Mouse (Mus musculus) embryonic stem cell, embryonic (primary cell): ENCODE data around the gene Irak2.

Source experiments
- CTCF ChIA-PET, 4 experiments: fragments of 300-600 bp in 2 of 4; fragments of 350-600 bp in 2 of 4; sonication (Branson Sonifier 250); formaldehyde crosslinking; loops; one replicate each; lab custom pipeline; 2022; ENCODE audit warnings: inconsistent platforms in 2 of 4; lab: Charles Lee
- POLR2A ChIA-PET, 4 experiments: fragments of 300-600 bp in 2 of 4; fragments of 350-600 bp in 2 of 4; sonication (Branson Sonifier 250); formaldehyde crosslinking; loops; one replicate each; lab custom pipeline; 2022; ENCODE audit warnings: antibody characterized with exemption in 4 of 4, inconsistent platforms in 1 of 4; lab: Charles Lee

Gene Irak2

DNA sequence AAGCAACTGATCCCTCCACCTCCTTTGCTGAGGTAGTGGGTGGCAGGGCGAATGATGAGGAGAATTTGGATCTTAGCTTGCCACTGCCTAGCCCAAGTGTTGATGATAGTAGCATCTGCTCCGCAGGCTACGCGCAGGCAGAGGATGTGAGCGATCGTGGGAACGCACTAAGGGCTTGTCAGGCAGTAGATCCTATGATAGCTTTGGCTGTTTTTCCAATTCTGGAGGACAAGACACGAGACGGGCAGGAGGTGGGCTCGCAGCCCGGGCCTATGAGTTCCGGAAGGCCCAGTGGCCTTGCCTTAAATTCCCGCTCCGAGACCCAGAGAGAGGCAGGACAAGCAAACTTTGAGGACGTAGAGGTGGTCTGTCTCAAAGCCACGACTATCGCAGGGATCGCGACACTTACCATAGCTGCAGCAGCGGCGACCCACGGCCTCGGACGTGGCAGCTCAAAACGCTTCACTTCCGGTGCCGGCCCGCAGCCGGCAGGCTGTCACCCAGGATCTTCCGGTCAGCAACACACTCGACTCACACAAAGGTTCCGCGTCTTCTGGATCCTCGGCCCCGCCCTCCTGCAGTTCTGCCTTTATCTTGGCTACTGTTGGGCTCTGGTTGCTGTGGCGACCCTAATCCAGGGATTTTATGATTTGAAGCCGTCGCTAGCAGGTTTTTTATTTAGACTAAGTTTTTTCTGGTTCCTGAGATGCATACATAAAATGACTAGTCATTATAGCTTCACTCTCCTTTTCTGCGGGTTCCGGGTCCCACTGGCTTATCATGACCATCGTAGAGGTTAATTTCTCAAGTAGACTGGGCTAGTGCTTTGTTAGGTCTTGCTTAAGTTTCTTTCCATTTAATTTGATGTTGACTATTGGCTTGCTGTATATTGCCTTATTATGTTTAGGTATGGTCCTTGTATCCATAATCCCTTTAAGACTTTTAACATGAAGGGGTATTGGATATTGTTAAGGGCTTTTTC, 102.3 kb downstream of the Irak2 start, which contains the start of gene Sec13:
Gene Sec13, minus strand, starts transcription at position 508 of the 982 bp plus-strand sequence.
- ChIA-PET POLR2A (interaction anchor here in 3 of 4 experiments (0.7 to 3.6 kb wide), 46 partner anchors 8 to 1862 kb away, joined by 3 to 25 read pairs (median 4); partner anchors contain the start of genes Tatdn2 (in 3 of the 3), Fancd2os (in 1 of the 3), Ghrl (in 1 of the 3) and Irak2 (in 1 of the 3)), CTCF (interaction anchor here in 1 of 4 experiments (1.7 kb wide), 1 partner anchor 102 kb away, joined by 4 read pairs; the partner anchor contains the start of gene Irak2)

DNA sequence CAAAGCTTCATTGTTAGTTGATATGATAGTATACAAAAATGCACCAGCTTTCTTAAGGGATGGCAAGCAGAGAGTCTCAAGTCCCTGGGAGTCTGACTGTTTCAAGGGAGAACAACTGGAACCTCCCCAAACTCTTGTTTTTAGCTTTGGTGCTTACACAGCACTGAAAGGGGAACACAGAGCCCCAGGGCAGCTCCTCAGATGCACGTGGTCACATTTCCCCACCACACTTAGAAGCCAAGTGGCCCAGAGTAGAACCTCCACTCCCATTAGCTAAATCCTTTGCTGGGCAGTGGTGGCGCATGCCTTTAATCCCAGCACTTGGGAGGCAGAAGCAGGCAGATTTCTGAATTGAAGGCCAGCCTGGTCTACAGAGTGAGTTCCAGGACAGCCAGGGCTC, 103.2 kb downstream of the Irak2 start:
- ChIA-PET POLR2A (interaction anchor here in 2 of 4 experiments (1.4 to 3.6 kb wide), 8 partner anchors 9 to 246 kb away, joined by 3 to 25 read pairs (median 6); partner anchors contain the start of gene Tatdn2 (in 2 of the 2)), CTCF (no interaction called here)

DNA sequence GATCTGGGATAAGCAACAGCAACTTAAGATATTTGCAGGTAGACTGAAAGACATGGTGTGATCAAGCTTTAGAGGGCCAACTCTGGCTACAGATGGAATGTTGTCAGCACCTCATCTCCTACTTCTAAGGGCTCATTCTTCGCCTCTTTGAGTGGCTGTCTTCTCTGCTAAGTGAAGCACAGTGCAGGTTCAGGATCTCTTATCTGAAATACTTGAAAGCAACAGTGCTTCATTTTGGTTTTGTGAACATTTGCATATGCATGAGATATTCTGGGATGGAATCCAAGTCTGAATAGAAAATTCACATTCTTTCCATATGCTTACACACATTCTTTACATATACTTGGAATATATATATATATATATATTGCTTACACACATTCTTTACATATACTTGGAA, 104.1 kb downstream of the Irak2 start:
- POLR2A ChIA-PET, result interaction anchor here in 1 of 4 experiments (3.6 kb wide), 1 partner anchor 46 kb away, joined by 25 read pairs; the partner anchor contains the start of gene Tatdn2
- CTCF ChIA-PET, result no interaction called here

DNA sequence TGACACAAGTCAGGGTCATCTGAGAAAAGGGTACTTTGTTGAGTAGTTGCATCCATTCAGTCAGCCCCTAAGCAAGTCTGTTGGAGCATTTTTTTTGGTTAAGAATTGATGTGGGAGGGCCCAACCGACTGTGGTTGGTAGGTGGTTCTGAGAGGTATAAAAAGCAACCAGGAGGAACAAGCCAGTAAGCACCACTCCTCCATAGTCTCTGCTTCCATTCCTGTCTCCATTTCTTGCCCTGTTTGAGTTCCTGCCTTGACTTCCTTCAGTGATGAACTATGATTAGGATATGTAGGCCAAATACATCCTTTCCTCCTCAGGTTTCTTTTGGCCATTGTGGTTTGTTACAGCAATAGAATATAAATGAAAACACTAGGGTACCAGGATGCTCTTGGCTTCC, 104.8 kb downstream of the Irak2 start:
- POLR2A ChIA-PET, result no interaction called here

More for the DNA sequence above, 104.8 kb downstream of the Irak2 start:
- CTCF ChIA-PET, result no interaction called here
